Mouse (Mus musculus) E14TG2a.4 (cell line): ENCODE data around the gene Kcnd3.

ENCODE experiments used
- H3K27me3 ChIP-seq: 2 replicates; pipeline ENCODE4 v1.6.1; 2014; ENCODE audit warnings: low read length, control low read depth; ENCODE audit not compliant: insufficient read depth
- H3K36me3 ChIP-seq: 2 replicates; pipeline ENCODE4 v1.6.1; 2014; ENCODE audit warnings: low read length, control low read depth; ENCODE audit not compliant: insufficient read depth
- H3K4me1 ChIP-seq: replicated peaks from 2 replicates; pipeline ENCODE4 v1.6.1; 2014; ENCODE audit warnings: low read depth, low read length, control low read depth
- H3K4me3 ChIP-seq: replicated peaks from 2 replicates; pipeline ENCODE4 v1.5.1; 2014; ENCODE audit warnings: mild to moderate bottlenecking, low read length
- H3K9me3 ChIP-seq: 2 replicates; pipeline ENCODE4 v1.6.1; 2014; ENCODE audit warnings: low read length, control low read depth
- CTCF ChIP-seq: conservative IDR thresholded peaks from 2 replicates; pipeline ENCODE4 v1.5.1; 2014; ENCODE audit warnings: low read length
- NANOG ChIP-seq: IDR thresholded peaks from 2 replicates; pipeline ENCODE4 v1.6.1; 2014; ENCODE audit warnings: borderline replicate concordance, low read length, mixed read lengths
- POU5F1 ChIP-seq: IDR thresholded peaks from 2 replicates; pipeline ENCODE4 v1.6.1; 2014; ENCODE audit warnings: low read length, borderline replicate concordance

Gene Kcnd3

DNA sequence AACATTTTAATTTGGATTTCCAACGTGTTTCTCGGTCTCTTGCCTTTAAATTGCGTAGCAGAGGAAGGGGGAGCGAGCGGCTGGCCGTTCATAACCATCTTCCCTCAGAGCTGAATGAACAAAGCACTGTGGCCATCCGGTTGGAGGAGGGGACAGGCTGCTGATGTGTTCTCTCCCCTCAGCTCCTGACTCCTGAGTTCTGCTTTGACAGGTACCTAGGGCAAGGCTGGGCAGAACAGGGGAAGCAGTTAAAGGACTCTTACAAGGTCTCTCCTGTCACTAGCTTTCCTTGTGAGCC lies 53.7 kb downstream of the Kcnd3 start:
- Histone ChIP-seq H3K9me3 (no peaks in the 10 kb centered on the region), H3K36me3 (no peaks in the 10 kb centered on the region), H3K4me3 (no peak overlapping the region), H3K27me3 (peaks cover 3% of the 10 kb centered on the region; the same call in 1 of the 2 replicates), H3K4me1 (no peaks in the 10 kb centered on the region)
- TF ChIP-seq POU5F1 (no peak), CTCF (no peak), NANOG (no peak)

DNA sequence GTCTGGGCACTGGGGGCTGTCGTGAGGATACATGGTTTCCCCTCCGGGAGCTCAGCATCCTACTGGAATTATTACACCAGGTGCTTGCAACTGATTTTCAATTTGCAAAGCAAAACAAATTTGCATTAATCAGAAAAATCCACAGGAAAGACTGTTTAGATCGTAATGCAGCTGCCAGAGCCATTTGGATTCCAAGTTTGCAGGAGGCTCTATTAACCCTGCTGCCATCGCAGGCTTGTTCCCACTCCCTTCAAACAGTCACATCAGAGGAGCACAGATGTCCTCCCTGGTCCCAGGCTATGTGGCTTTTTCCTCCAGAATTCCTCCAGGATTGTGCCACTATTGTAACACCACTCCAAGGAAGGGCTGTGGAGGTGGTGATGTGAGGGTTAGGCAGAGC lies 54.5 kb downstream of the Kcnd3 start:
- no peaks in the 10 kb centered on the region for H3K36me3 ChIP-seq
- H3K9me3 ChIP-seq, result no peaks in the 10 kb centered on the region
- H3K27me3 ChIP-seq, result peaks cover 5% of the 10 kb centered on the region; the same call in 1 of the 2 replicates
- no peak overlapping the region for H3K4me3 ChIP-seq
- TF ChIP-seq CTCF (no peak), POU5F1 (no peak), NANOG (no peak)
- no peaks in the 10 kb centered on the region for H3K4me1 ChIP-seq

DNA sequence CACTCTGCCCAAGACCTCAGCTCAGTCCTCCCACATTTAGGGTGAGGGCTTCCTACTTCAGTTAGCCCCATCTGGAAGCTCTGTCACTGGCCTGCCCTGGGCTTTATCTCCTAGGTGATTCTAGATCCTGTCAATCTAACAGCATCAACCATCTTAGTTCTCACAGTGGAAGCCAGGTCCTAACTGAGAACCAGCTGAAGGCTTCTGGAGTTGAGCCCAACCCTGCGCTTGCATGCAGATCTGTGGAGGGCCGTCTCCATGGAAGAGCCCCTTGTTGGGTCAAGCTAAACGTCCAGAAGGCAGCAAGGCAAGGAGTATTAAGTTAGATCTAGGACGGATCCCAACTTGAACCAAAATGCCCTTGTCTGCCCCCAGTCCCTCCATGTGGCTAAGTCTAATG lies 57.2 kb downstream of the Kcnd3 start:
- no peaks in the 10 kb centered on the region for H3K36me3 ChIP-seq
- no peak overlapping the region for H3K4me3 ChIP-seq
- no peaks in the 10 kb centered on the region for H3K4me1 ChIP-seq
- no peaks in the 10 kb centered on the region for H3K9me3 ChIP-seq
- no peak for TF ChIP-seq POU5F1
- no peak for TF ChIP-seq NANOG
- no peak for TF ChIP-seq CTCF
- H3K27me3 ChIP-seq, result peaks cover 5% of the 10 kb centered on the region; the same call in 1 of the 2 replicates

GRCm38 (mm10) chr3:105511836-105512235 lies 59.7 kb downstream of the Kcnd3 start:
- TF ChIP-seq NANOG (no peak), POU5F1 (no peak), CTCF (no peak)
- Histone ChIP-seq H3K4me3 (no peak overlapping the region), H3K9me3 (no peaks in the 10 kb centered on the region), H3K36me3 (no peaks in the 10 kb centered on the region), H3K27me3 (0 out of 2 replicates have a peak, but pooled peaks cover 5% of the 10 kb centered on the region), H3K4me1 (no peaks in the 10 kb centered on the region)

DNA sequence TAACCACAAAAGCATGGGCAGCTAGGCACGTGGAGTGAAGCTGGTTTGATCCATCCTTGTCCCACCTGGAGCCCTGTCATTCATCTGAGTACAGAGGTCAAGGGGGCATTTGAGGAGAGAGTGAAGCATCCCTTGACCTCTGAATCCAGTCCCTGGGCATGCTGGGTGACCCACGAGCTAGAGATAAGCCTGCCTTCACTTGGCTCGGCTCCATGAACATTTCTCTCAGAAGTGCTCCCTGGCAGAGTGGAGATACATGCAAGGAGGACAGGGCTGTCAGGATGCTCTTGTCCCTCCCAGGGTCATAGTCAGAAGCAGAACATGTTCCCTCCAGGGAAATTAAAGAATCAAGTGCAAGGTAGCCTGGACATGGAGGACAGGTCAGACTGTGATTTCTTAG lies 62.1 kb downstream of the Kcnd3 start:
- no peaks in the 10 kb centered on the region for H3K9me3 ChIP-seq
- 0 out of 2 replicates have a peak, but pooled peaks cover 6% of the 10 kb centered on the region for H3K27me3 ChIP-seq
- H3K36me3 ChIP-seq, result no peaks in the 10 kb centered on the region
- TF ChIP-seq CTCF, result no peak
- TF ChIP-seq POU5F1, result no peak
- TF ChIP-seq NANOG, result no peak
- H3K4me3 ChIP-seq, result no peak overlapping the region
- no peaks in the 10 kb centered on the region for H3K4me1 ChIP-seq

DNA sequence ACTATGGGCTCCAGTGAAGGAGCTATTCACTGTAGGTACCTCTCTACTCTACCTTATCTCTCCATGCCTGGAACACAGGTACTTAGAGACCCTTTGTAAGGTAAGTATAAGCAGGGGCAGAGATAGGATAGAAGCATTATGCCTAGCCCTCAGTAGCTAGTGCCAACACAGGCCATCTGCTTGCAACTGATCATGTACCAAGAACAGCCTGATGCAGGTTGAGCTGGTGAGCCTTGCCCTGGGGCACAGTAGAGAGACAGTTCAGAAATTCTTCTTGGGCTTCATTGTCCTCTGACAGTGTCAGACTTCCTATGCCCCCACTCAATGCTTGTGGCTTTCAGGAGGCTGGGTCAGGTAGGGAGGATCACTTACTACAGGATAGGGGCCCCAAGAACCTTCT lies 62.9 kb downstream of the Kcnd3 start:
- peaks cover 14% of the 10 kb centered on the region for H3K27me3 ChIP-seq
- TF ChIP-seq POU5F1 (no peak), CTCF (no peak), NANOG (no peak)
- no peaks in the 10 kb centered on the region for H3K9me3 ChIP-seq
- H3K4me3 ChIP-seq, result no peak overlapping the region
- H3K4me1 ChIP-seq, result no peaks in the 10 kb centered on the region
- H3K36me3 ChIP-seq, result no peaks in the 10 kb centered on the region

- Histone ChIP-seq H3K9me3 (no peaks in the 10 kb centered on the region), H3K27me3 (peaks cover 16% of the 10 kb centered on the region), H3K4me3 (no peak overlapping the region), H3K4me1 (no peaks in the 10 kb centered on the region), H3K36me3 (no peaks in the 10 kb centered on the region)
- TF ChIP-seq NANOG (no peak), POU5F1 (no peak), CTCF (no peak)
These were observed 63.5 kb downstream of the Kcnd3 start for GRCm38 (mm10) chr3:105515640-105516039.

GRCm38 (mm10) chr3:105520446-105520845 lies 68.3 kb downstream of the Kcnd3 start:
- H3K4me3 ChIP-seq, result no peak overlapping the region
- H3K36me3 ChIP-seq, result no peaks in the 10 kb centered on the region
- H3K27me3 ChIP-seq, result peaks cover 23% of the 10 kb centered on the region
- no peaks in the 10 kb centered on the region for H3K9me3 ChIP-seq
- H3K4me1 ChIP-seq, result no peaks in the 10 kb centered on the region
- TF ChIP-seq NANOG (no peak), CTCF (no peak), POU5F1 (no peak)

DNA sequence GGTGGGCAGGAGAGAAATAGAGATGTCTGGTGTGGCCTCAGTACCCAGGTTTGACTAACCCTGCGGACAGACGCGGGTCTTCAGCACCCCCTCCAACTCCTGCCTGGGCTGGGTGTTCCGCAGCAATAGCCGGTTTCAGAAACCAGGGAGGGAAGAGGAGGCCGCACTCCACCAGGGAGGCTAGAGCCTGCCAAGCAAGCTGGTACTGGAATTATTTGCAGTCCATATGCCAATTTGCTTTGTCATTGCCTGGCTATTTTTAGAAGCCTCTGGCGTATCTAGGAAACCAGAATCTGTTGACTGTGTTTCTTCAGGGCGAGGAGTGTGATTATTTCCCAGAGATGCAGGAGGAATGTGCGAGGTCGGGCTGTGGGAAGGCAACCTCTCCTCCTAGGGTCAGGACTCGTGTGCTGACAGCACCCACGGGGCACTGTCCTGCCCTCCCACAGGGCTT lies 69.1 kb downstream of the Kcnd3 start:
- peaks cover 23% of the 10 kb centered on the region for H3K27me3 ChIP-seq
- no peak overlapping the region for H3K4me3 ChIP-seq
- TF ChIP-seq NANOG (no peak), POU5F1 (no peak), CTCF (no peak)
- no peaks in the 10 kb centered on the region for H3K4me1 ChIP-seq
- H3K9me3 ChIP-seq, result no peaks in the 10 kb centered on the region
- no peaks in the 10 kb centered on the region for H3K36me3 ChIP-seq
